Mouse (Mus musculus) intestine, embryonic 14.5 days (tissue): Measurements from ENCODE around the gene Dnajc13. TPM values are rescaled to one million over a fixed set of nuclear protein-coding genes. Genes with fewer than 3 reads are reported as not detected.

Experiments
- ATAC-seq: fragments of 200-750 bp; cut with Nextera tagmentation; replicated peaks from 2 replicates; pipeline ENCODE4 v1.8.0; 2017; ENCODE audit warnings: low read depth, moderate number of reproducible peaks, moderate TSS enrichment, moderate library complexity; ENCODE audit not compliant: low FRiP score, low TSS enrichment
- DNase-seq: peaks from one replicate; pipeline ENCODE4 v3.0.0-alpha.2; 2018; ENCODE audit warnings: low spot score
- H3K27ac ChIP-seq: fragments of 300-500 bp; sonication (generic); 2 replicates; pipeline ENCODE4 v1.5.1; 2014; ENCODE audit warnings: low read depth, mild to moderate bottlenecking, control low read depth
- H3K27me3 ChIP-seq: fragments of 300-500 bp; sonication (generic); replicated peaks from 2 replicates; pipeline ENCODE4 v1.6.1; 2014; ENCODE audit warnings: low read length, control low read depth; ENCODE audit not compliant: control insufficient read depth, insufficient read depth
- H3K36me3 ChIP-seq: fragments of 300-500 bp; sonication (generic); 2 replicates; pipeline ENCODE4 v1.6.1; 2014; ENCODE audit warnings: low read length, control low read depth; ENCODE audit not compliant: control insufficient read depth, insufficient read depth
- H3K4me1 ChIP-seq: fragments of 300-500 bp; sonication (generic); replicated peaks from 2 replicates; pipeline ENCODE4 v1.6.1; 2014; ENCODE audit warnings: low read length, control low read depth, mixed read lengths; ENCODE audit not compliant: control insufficient read depth, insufficient read depth
- H3K4me2 ChIP-seq: fragments of 300-500 bp; sonication (generic); 2 replicates; pipeline ENCODE4 v1.6.1; 2014; ENCODE audit warnings: low read length
- H3K4me3 ChIP-seq: fragments of 300-500 bp; sonication (generic); 2 replicates; pipeline ENCODE4 v1.5.1; 2014; ENCODE audit warnings: low read depth, low read length, control low read depth, mixed read lengths
- H3K9ac ChIP-seq: fragments of 300-500 bp; sonication (generic); 2 replicates; pipeline ENCODE4 v1.6.1; 2014; ENCODE audit warnings: mild to moderate bottlenecking, low read length
- H3K9me3 ChIP-seq: fragments of 300-500 bp; sonication (generic); 2 replicates; pipeline ENCODE4 v1.6.1; 2016; ENCODE audit warnings: low read length, control low read depth; ENCODE audit not compliant: control insufficient read depth
- WGBS: fragments of 180-500 bp; shearing (Covaris S2); extraction: QIAGEN DNeasy Blood & Tissue Kit; methylation state at CpG from one replicate; pipeline ENCODE4 v1.1.7; 2014; 5-methylcytosine and 5-hydroxymethylcytosine counted together
- polyA plus RNA-seq: library from polyadenylated mRNA; unstranded; fragments of >200 nt; fragmentation: Nextera tagmentation; extraction: Ambion mirVana; gene quantifications from 2 replicates; pipeline ENCODE4 v1.2.1, GENCODE M21; 2014

Dnajc13 gene
- polyA plus RNA-seq, 1 experiment from 2014 or later = 30.3 TPM

GRCm38 (mm10) chr9:104232004-104232403, 30.7 kb downstream of the Dnajc13 start:
- Histone ChIP-seq H3K4me1 (no peaks in the 10 kb centered on the region), H3K27me3 (no peaks in the 10 kb centered on the region), H3K36me3 (peaks cover 78% of the 10 kb centered on the region), H3K4me3 (no peak overlapping the region), H3K9ac (no peak overlapping the region), H3K9me3 (no peaks in the 10 kb centered on the region), H3K27ac (no peak overlapping the region), H3K4me2 (no peak overlapping the region)
- WGBS = 94% methylated on average over 3 of the region's 3 CpGs
- ATAC-seq (no peak), DNase-seq (no peak)

DNA sequence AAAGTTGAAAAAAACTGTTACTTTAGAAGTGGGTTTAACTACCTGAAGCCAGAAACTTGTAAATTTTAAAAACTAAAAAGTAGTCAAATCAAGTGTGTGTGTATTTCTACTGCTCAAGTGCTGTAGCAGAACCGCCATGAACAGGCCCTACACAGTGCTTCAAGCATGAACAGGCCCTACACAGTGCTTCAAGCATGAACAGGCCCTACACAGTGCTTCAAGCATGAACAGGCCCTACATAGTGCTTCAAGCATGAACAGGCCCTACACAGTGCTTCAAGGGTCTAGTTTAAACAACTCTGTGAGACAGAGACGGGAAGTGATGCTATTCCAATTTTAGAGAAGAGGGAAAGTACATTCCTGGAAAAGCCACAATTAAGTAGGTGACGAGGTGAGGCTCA, 51.3 kb downstream of the Dnajc13 start:
- Histone ChIP-seq H3K36me3 (peaks cover 74% of the 10 kb centered on the region), H3K4me1 (no peaks in the 10 kb centered on the region)
- WGBS = 88% methylated on average over 3 of the region's 3 CpGs

DNA sequence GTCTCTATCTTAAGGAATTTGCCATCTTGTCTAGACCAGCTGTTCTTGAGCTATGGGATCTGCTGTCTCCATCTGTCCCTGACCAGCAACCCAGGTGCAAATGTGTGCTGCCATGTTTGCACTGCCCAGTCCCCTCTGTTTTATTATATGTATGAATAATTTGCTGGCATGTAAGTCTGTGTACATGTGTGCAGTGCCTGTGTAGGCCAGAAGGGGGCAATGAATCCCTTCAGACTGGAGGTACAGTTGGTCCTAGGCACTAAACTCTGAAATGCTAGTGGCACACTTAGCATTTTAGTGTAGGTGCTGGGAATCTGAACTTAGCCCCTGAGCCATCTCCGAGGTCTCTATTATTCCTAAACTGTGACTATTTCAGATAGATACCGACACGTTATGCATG, 58.9 kb downstream of the Dnajc13 start:
- WGBS = 99% methylated on average over 3 of the region's 3 CpGs
- no peaks in the 10 kb centered on the region for H3K9me3 ChIP-seq
- H3K9ac ChIP-seq = no peak overlapping the region
- DNase-seq (peak; percentile 64), ATAC-seq (0 out of 2 replicates have a peak, but pooled peaks have one; percentile 36)
- H3K27me3 ChIP-seq = no peaks in the 10 kb centered on the region
- peaks cover 83% of the 10 kb centered on the region for H3K36me3 ChIP-seq
- no peak overlapping the region for H3K4me2 ChIP-seq
- H3K4me3 ChIP-seq = no peak overlapping the region
- no peak overlapping the region for H3K27ac ChIP-seq
- H3K4me1 ChIP-seq = no peaks in the 10 kb centered on the region

More for the DNA sequence above, 51.3 kb downstream of the Dnajc13 start:
- Histone ChIP-seq H3K4me3 (no peak overlapping the region), H3K27me3 (no peaks in the 10 kb centered on the region), H3K27ac (no peak overlapping the region), H3K9ac (no peak overlapping the region), H3K9me3 (no peaks in the 10 kb centered on the region), H3K4me2 (no peak overlapping the region)
- DNase-seq (no peak), ATAC-seq (no peak)

- no peaks in the 10 kb centered on the region for H3K27me3 ChIP-seq
- H3K4me2 ChIP-seq = no peak overlapping the region
- no peaks in the 10 kb centered on the region for H3K9me3 ChIP-seq
- no peak for ATAC-seq
- no peak overlapping the region for H3K4me3 ChIP-seq
- WGBS = 68% methylated on average over 2 of the region's 2 CpGs
- H3K9ac ChIP-seq = no peak overlapping the region
- DNase-seq = no peak
- H3K4me1 ChIP-seq = no peaks in the 10 kb centered on the region
- peaks cover 86% of the 10 kb centered on the region for H3K36me3 ChIP-seq
- H3K27ac ChIP-seq = no peak overlapping the region
These were observed 68.2 kb downstream of the Dnajc13 start for GRCm38 (mm10) chr9:104194528-104194927.

DNA sequence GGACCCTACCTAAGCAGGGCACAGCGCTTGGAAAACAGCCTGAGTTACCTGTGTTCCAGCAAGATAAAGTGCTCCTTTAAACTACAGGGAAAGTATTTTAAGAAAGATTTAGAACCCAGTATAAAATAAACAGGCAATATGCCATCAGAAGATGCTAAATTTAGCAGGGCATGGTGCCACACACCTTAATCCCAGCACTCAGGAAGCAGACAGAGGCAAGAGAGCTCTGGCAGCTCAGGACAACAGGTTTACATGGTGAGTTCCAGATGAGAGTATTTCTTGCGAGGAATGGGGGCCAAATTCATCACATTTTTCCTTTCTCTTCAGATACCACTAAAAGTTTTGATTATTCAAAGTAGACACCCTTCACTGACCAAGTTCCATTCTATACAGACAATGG, 68.8 kb downstream of the Dnajc13 start:
- 93% methylated on average over 2 of the region's 2 CpGs for WGBS
- Histone ChIP-seq H3K4me3 (no peak overlapping the region), H3K27ac (no peak overlapping the region), H3K9me3 (no peaks in the 10 kb centered on the region), H3K27me3 (no peaks in the 10 kb centered on the region), H3K9ac (no peak overlapping the region), H3K4me2 (no peak overlapping the region), H3K4me1 (no peaks in the 10 kb centered on the region), H3K36me3 (peaks cover 87% of the 10 kb centered on the region)
- ATAC-seq (no peak), DNase-seq (no peak)

- Histone ChIP-seq H3K4me3 (no peak overlapping the region), H3K36me3 (peaks cover 84% of the 10 kb centered on the region), H3K27ac (no peak overlapping the region), H3K4me2 (no peak overlapping the region), H3K4me1 (no peaks in the 10 kb centered on the region), H3K9me3 (no peaks in the 10 kb centered on the region), H3K9ac (no peak overlapping the region), H3K27me3 (no peaks in the 10 kb centered on the region)
- DNase-seq (no peak), ATAC-seq (no peak)
- 84% methylated on average over 1 of the region's 1 CpGs for WGBS
These were observed 69.4 kb downstream of the Dnajc13 start for GRCm38 (mm10) chr9:104193327-104193726.

GRCm38 (mm10) chr9:104192513-104192912, 70.2 kb downstream of the Dnajc13 start:
- H3K27me3 ChIP-seq = no peaks in the 10 kb centered on the region
- H3K4me2 ChIP-seq = no peak overlapping the region
- no peak overlapping the region for H3K27ac ChIP-seq
- no peak for ATAC-seq
- H3K4me1 ChIP-seq = no peaks in the 10 kb centered on the region
- no peak overlapping the region for H3K4me3 ChIP-seq
- peaks cover 82% of the 10 kb centered on the region for H3K36me3 ChIP-seq
- WGBS = 83% methylated on average over 6 of the region's 6 CpGs
- H3K9ac ChIP-seq = no peak overlapping the region
- no peaks in the 10 kb centered on the region for H3K9me3 ChIP-seq
- no peak for DNase-seq

- peaks cover 80% of the 10 kb centered on the region for H3K36me3 ChIP-seq
- 94% methylated on average over 5 of the region's 5 CpGs for WGBS
- no peak for DNase-seq
These were observed 73.1 kb downstream of the Dnajc13 start for GRCm38 (mm10) chr9:104189657-104190056.

GRCm38 (mm10) chr9:104188704-104189103, 74.0 kb downstream of the Dnajc13 start:
- DNase-seq (no peak), ATAC-seq (no peak)
- Histone ChIP-seq H3K27ac (no peak overlapping the region), H3K4me3 (no peak overlapping the region), H3K4me1 (no peaks in the 10 kb centered on the region), H3K27me3 (no peaks in the 10 kb centered on the region), H3K4me2 (no peak overlapping the region), H3K9me3 (no peaks in the 10 kb centered on the region), H3K36me3 (peaks cover 79% of the 10 kb centered on the region), H3K9ac (no peak overlapping the region)
- WGBS = 88% methylated on average over 1 of the region's 1 CpGs

More at GRCm38 (mm10) chr9:104189657-104190056, 73.1 kb downstream of the Dnajc13 start:
- no peak overlapping the region for H3K27ac ChIP-seq
- no peak overlapping the region for H3K4me2 ChIP-seq
- no peaks in the 10 kb centered on the region for H3K9me3 ChIP-seq
- no peaks in the 10 kb centered on the region for H3K27me3 ChIP-seq
- H3K9ac ChIP-seq = no peak overlapping the region
- H3K4me1 ChIP-seq = no peaks in the 10 kb centered on the region
- ATAC-seq = no peak
- H3K4me3 ChIP-seq = no peak overlapping the region
